Mouse (Mus musculus): ENCODE measurements around the gene Gm10260. TPM values are rescaled to one million over a fixed set of nuclear protein-coding genes. Genes with fewer than 3 reads are reported as not detected.

Gene Gm10260
- total and polyA plus RNA-seq, 3 experiments: 3.2 to 117 (median 101) TPM

DNA sequence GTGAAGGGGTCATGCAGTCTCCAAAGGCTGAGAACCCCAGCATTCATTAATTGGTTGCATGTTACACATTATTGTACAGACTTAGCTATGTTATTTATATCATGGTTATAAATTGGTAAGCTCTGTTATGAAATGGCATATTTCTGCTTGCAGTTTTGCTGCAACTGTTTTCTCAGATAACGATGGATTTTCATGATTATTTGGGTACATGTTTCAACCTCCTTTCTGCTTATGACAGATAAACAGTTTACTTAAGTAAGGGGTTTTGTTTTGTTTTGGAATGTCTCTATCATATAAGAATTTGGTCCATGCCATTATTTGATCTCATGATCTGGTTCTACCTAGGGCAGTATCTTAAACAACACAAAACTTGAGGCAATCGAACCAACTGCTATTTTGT is 5.5 kb upstream of the Gm10260 start:
- 92% methylated on average over 2 of the region's 2 CpGs for WGBS
- Histone ChIP-seq H3K36me3 (ENCODE audit: control insufficient read depth, insufficient read depth, low read length) (no peaks in the 10 kb centered on the region), H3K27ac (no peak overlapping the region), H3K4me3 (no peak overlapping the region), H3K9ac (ENCODE audit: low read depth, low read length) (no peak overlapping the region), H3K27me3 (ENCODE audit: control insufficient read depth, insufficient read depth, low read length) (no peaks in the 10 kb centered on the region), H3K79me2 (replicated peaks; ENCODE audit: control insufficient read depth, insufficient read depth, low read length) (no peaks in the 10 kb centered on the region), H3K4me1 (ENCODE audit: control insufficient read depth, insufficient read depth, low read length) (no peaks in the 10 kb centered on the region)
- intact Hi-C loops (cut with DNase I): no loop called here
- TF ChIP-seq EP300 (IDR thresholded peaks at IDR 0.05; ENCODE audit: insufficient read depth, low read depth, low read length): no peak
- no peak for TF ChIP-seq CTCF (IDR thresholded peaks at IDR 0.05)
- TF ChIP-seq POLR2A (IDR thresholded peaks at IDR 0.05; ENCODE audit: insufficient read depth, low read depth, low read length): no peak
- DNase-seq: no peak

DNA sequence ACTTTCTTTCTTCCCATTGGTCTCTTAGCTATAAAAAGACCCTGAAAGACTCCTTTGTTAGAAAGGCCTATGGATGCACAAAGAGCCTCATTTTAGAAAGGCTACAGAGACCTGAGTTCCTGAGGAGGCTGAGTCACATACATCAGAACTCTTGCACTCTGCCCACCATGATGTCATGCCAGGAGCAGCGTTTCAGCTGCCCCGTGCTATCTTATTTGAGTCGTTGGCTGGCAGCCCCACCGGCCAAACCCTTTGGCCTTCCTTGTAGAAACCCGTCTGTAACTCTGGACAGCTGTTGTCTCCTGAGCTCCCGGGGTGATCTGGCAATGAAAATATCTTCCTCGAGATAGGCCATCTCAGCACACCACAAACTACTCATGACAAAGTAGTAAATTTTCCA is 3.6 kb upstream of the Gm10260 start:
- TF ChIP-seq EP300 (IDR thresholded peaks at IDR 0.05; ENCODE audit: insufficient read depth, low read depth, low read length) (no peak), POLR2A (IDR thresholded peaks at IDR 0.05; ENCODE audit: insufficient read depth, low read depth, low read length) (no peak), CTCF (IDR thresholded peaks at IDR 0.05) (no peak)
- intact Hi-C loops (cut with DNase I): no loop called here
- no peaks in the 10 kb centered on the region for H3K4me1 ChIP-seq (ENCODE audit: control insufficient read depth, insufficient read depth, low read length)
- peak in 1 of 2 experiments; percentile 50 for DNase-seq
- H3K27me3 ChIP-seq (ENCODE audit: control insufficient read depth, insufficient read depth, low read length): no peaks in the 10 kb centered on the region
- H3K27ac ChIP-seq: 0 out of 2 replicates have a peak overlapping the region, but pooled peaks have one; percentile 26
- H3K9ac ChIP-seq (ENCODE audit: low read depth, low read length): no peak overlapping the region
- no peaks in the 10 kb centered on the region for H3K36me3 ChIP-seq (ENCODE audit: control insufficient read depth, insufficient read depth, low read length)
- 24% methylated on average over 7 of the region's 7 CpGs for WGBS
- H3K79me2 ChIP-seq (replicated peaks; ENCODE audit: control insufficient read depth, insufficient read depth, low read length): no peaks in the 10 kb centered on the region
- no peak overlapping the region for H3K4me3 ChIP-seq

DNA sequence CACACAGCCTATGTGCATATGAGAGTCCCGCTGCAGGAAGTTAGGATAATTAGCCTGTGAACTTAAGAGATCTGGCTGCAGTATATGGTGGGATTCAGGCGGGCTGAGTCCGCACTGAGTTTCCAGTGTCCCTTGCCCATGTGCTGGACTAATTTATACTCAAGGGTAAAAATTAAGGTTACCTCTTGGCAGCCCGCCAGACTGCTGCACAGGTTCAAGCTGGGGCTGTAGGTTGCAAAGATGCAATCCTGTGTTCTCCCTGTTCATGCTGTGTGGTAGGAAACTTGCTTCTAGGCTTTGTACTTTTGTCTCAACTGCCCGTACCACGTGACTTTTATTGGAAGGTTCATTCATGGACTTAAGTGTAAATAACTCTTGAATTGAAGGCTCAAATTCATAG is 3.0 kb upstream of the Gm10260 start:
- TF ChIP-seq POLR2A (IDR thresholded peaks at IDR 0.05; ENCODE audit: insufficient read depth, low read depth, low read length) (no peak), CTCF (IDR thresholded peaks at IDR 0.05) (no peak), EP300 (IDR thresholded peaks at IDR 0.05; ENCODE audit: insufficient read depth, low read depth, low read length) (no peak)
- H3K9ac ChIP-seq (ENCODE audit: low read depth, low read length): no peak overlapping the region
- DNase-seq: no peak
- H3K27me3 ChIP-seq (ENCODE audit: control insufficient read depth, insufficient read depth, low read length): no peaks in the 10 kb centered on the region
- no peaks in the 10 kb centered on the region for H3K79me2 ChIP-seq (replicated peaks; ENCODE audit: control insufficient read depth, insufficient read depth, low read length)
- 67% methylated on average over 6 of the region's 6 CpGs for WGBS
- H3K27ac ChIP-seq: no peak overlapping the region
- H3K4me3 ChIP-seq: no peak overlapping the region
- intact Hi-C loops (cut with DNase I): no loop called here
- H3K36me3 ChIP-seq (ENCODE audit: control insufficient read depth, insufficient read depth, low read length): no peaks in the 10 kb centered on the region
- H3K4me1 ChIP-seq (ENCODE audit: control insufficient read depth, insufficient read depth, low read length): no peaks in the 10 kb centered on the region

DNA sequence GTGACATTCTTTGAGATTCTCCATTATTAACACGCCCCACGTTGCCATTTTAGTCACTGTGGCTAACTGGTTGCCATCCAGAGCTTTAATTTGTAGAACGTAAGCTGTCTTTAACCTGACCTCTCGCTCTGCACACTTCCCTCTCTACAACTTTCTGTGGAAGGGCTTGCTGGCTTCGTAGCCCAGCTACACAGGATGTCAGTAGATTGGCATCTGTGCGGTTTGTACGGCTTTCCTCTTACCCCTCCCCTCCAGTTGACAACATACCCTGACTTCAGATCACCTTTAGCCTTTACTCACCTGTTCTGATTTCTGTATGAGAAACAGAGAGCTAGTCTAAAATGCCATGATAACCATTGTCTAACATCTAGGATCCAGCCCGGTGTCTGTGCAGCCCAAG is 1.7 kb upstream of the Gm10260 start:
- TF ChIP-seq CTCF (IDR thresholded peaks at IDR 0.05): no peak
- TF ChIP-seq EP300 (IDR thresholded peaks at IDR 0.05; ENCODE audit: insufficient read depth, low read depth, low read length): no peak
- no peak for TF ChIP-seq POLR2A (IDR thresholded peaks at IDR 0.05; ENCODE audit: insufficient read depth, low read depth, low read length)
- intact Hi-C loops (cut with DNase I): no loop called here

DNA sequence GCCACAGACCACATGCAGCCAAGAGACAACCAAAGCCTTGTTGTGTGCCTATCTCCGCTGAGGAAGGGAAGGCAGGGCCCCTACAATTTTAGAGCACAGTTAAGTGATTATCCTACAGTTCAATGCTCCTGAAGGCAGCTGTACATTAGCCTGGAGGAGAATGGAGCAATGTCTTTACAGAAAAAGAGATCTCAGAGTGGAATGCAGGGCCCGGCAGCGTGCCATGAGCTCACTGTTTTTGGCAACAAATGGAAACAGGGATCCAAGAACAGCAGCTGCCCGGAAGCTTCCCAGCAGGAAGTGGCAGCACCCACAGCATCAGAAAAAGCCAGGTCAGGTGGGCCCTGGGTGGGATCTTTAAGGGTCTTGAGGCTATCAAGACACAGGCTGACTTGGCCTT is 3.4 kb downstream of the Gm10260 start:
- peaks cover 1% of the 10 kb centered on the region; the same call in 1 of the 2 replicates for H3K4me1 ChIP-seq (ENCODE audit: control insufficient read depth, insufficient read depth, low read length)
- peak; percentile 36 to 39 for DNase-seq
- H3K27ac ChIP-seq: no peak overlapping the region
- no peaks in the 10 kb centered on the region for H3K79me2 ChIP-seq (replicated peaks; ENCODE audit: control insufficient read depth, insufficient read depth, low read length)
- intact Hi-C loops (cut with DNase I): loop anchor here (5.0 kb wide), 2 partner anchors 70 to 520 kb away; no protein-coding TSS in a partner anchor
- TF ChIP-seq CTCF (IDR thresholded peaks at IDR 0.05) (no peak), EP300 (IDR thresholded peaks at IDR 0.05; ENCODE audit: insufficient read depth, low read depth, low read length) (no peak), POLR2A (IDR thresholded peaks at IDR 0.05; ENCODE audit: insufficient read depth, low read depth, low read length) (no peak)
- no peaks in the 10 kb centered on the region for H3K36me3 ChIP-seq (ENCODE audit: control insufficient read depth, insufficient read depth, low read length)
- 42% methylated on average over 4 of the region's 4 CpGs for WGBS
- no peaks in the 10 kb centered on the region for H3K27me3 ChIP-seq (ENCODE audit: control insufficient read depth, insufficient read depth, low read length)
- H3K4me3 ChIP-seq: no peak overlapping the region
- no peak overlapping the region for H3K9ac ChIP-seq (ENCODE audit: low read depth, low read length)

More for the DNA sequence above, 1.7 kb upstream of the Gm10260 start:
- no peak for DNase-seq
- Histone ChIP-seq H3K27ac (no peak overlapping the region), H3K4me1 (ENCODE audit: control insufficient read depth, insufficient read depth, low read length) (peaks cover 1% of the 10 kb centered on the region; the same call in 1 of the 2 replicates), H3K36me3 (ENCODE audit: control insufficient read depth, insufficient read depth, low read length) (no peaks in the 10 kb centered on the region), H3K9ac (ENCODE audit: low read depth, low read length) (no peak overlapping the region), H3K4me3 (no peak overlapping the region), H3K27me3 (ENCODE audit: control insufficient read depth, insufficient read depth, low read length) (no peaks in the 10 kb centered on the region), H3K79me2 (replicated peaks; ENCODE audit: control insufficient read depth, insufficient read depth, low read length) (no peaks in the 10 kb centered on the region)
- 89% methylated on average over 8 of the region's 8 CpGs for WGBS

DNA sequence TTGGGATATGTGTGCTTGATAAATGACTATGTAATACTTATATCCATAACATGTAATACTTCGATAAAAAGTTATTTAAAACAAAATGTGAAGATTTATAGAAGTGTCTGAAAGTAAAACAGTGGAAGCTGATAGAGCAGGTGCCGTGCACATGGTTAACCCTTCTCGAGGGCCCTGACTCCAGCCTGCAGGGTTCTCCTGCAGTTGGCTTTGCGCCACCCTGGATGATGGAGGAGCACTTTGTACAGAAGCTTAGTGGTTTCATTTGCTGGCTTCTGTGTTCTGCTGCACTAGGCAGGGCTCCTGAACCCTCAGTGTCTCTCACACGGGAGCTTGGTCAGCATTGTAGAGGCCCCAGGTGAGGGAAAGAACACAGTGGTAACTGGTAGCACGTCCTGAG is 4.3 kb downstream of the Gm10260 start:
- Histone ChIP-seq H3K36me3 (ENCODE audit: control insufficient read depth, insufficient read depth, low read length) (no peaks in the 10 kb centered on the region), H3K27ac (no peak overlapping the region), H3K4me1 (ENCODE audit: control insufficient read depth, insufficient read depth, low read length) (peaks cover 1% of the 10 kb centered on the region; the same call in 1 of the 2 replicates), H3K79me2 (replicated peaks; ENCODE audit: control insufficient read depth, insufficient read depth, low read length) (no peaks in the 10 kb centered on the region), H3K27me3 (ENCODE audit: control insufficient read depth, insufficient read depth, low read length) (no peaks in the 10 kb centered on the region), H3K9ac (ENCODE audit: low read depth, low read length) (no peak overlapping the region), H3K4me3 (no peak overlapping the region)
- intact Hi-C loops (cut with DNase I): loop anchor here (5.0 kb wide), 2 partner anchors 71 to 519 kb away; no protein-coding TSS in a partner anchor
- WGBS: 93% methylated on average over 6 of the region's 6 CpGs
- TF ChIP-seq EP300 (IDR thresholded peaks at IDR 0.05; ENCODE audit: insufficient read depth, low read depth, low read length) (no peak), CTCF (IDR thresholded peaks at IDR 0.05) (no peak), POLR2A (IDR thresholded peaks at IDR 0.05; ENCODE audit: insufficient read depth, low read depth, low read length) (no peak)
- DNase-seq: no peak
